Mouse (Mus musculus) c-Kit-negative CD71-positive TER-119-positive erythroid progenitor cells, embryonic 14.5 days (primary cell): ENCODE data around the gene Rras.
A peak's percentile ranks its signal among the peaks of the same experiment; 100 is the strongest.

Experiments used
- DNase-seq: peaks from one replicate; pipeline ENCODE4 v3.0.0-alpha.2; 2013; ENCODE audit warnings: low read depth, low spot score

Gene Rras

DNA sequence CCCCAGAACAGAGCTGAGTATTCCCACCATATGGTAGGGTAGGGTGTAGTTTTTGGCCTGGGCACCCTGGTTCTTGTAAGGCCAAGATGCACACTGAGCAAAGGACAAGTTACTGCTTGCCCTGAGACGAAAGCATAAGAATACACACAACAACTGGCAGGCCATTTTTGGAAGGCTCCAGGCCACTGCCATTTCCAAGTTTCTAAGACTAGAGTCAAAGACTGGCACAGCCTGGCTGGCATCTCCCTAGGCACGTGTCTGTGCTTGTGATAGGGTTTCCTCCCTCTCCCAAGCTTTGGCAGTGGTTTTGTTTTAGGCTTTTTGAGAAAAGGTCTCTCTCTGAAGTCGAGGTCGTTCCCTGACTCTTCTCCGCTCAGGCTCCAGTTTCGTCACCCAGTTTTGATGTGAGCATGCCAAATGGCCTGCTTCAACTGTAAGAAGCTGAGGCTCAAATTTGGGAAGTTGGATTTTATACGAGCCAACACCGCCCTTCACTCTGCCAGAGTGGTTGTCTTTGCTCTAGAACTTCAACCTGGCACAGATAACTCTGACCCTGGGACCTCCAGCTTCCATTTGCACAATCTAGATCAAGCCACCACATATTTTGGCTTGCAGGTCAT is 8.0 kb downstream of the Rras start:
- no peak for DNase-seq

DNA sequence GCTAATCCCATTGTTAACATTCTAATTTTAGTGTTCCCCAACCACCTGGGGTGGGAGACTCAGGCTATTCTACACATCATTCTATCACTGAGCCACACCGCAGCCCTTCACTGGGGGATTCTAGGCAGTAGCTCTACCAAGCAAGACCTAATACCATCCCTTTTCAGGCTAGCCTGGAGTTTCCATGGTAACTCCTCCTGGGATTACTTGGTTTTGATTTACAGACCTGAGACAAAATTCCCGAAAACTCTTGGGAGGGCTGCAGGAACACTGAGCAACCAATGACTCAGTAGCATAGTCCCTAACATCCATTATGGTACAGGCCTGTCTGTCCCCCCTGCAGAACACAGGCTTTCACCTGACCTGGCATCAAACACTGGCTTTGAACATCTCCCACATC is 8.5 kb downstream of the Rras start:
- no peak for DNase-seq

DNA sequence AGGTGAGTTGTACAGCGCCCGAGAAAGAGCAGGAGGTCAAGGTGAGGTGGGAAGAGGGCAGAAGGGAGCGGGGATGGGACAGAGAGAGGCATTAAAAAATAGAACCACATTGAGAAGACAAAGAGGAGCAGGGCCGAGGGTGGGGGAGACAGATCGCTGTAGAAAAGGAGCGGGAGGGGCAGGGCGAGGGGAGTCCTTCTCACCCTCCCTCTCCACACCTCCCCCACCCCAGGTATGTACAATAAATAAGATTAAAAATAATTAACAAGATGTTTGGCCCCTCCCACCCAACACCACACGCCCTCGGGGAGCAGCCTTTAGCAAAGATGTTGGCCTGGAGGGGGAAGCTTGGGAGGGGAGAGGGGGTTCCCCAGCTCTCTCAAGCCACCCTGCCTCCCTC is 10.0 kb downstream of the Rras start:
- DNase-seq = no peak

DNA sequence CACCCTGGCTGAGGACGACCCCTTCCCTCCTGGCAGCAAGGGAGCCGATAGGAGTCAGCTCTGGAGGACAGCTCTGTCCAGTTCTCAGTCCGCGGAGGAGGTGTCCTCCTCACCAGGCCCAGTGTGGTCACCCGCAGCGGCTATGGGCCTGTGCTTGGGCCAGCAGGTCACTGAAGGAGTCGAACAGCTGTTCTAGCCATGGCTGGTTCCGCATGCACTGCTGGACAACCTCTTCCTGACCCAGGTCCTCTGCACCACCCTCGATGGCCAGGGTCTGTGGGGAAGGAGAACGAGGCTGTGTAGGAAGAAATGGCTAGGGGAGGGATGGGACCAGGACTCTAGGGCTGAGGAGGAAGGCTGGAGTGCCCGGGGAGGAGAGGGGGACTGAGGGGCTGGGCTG is 10.6 kb downstream of the Rras start:
- DNase-seq = no peak

DNA sequence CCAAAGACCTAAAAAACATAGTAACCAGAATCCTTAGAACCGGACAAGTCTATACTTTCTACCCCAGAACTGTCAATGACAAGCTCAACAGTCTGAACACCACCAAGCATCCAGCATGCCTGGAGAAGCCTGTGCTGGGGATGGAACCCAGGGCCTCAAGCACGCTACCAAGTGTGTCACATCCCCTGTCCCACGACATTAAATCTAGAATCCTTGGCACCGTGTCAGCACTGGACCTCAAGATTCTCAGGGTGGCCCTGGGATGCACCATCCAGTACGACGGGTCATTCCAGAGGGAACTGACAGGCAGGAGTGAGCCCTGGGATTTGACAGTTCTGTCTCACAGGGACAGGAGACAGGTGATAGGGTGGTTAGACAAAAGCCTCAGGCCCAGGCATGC is 12.2 kb downstream of the Rras start:
- DNase-seq = no peak

DNA sequence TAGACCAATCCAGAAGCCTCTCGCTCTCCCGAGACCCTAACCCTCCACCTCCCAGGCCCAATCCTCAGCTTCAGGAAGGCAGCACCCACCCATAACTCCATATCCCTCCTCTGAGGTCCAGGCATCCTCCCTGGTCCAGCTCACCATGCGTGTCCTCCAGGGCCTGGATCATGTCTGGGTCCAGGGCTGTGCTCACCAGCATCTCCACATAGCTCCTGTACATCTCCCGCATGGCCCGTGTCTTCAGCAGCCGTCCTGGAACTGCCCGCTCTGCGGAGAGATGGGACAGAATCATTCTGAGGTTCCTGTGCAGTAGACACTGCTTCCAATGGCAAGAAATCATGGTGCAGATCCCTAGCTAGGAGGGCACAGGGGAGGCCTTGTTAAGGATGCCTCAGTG is 13.1 kb downstream of the Rras start:
- no peak for DNase-seq

DNA sequence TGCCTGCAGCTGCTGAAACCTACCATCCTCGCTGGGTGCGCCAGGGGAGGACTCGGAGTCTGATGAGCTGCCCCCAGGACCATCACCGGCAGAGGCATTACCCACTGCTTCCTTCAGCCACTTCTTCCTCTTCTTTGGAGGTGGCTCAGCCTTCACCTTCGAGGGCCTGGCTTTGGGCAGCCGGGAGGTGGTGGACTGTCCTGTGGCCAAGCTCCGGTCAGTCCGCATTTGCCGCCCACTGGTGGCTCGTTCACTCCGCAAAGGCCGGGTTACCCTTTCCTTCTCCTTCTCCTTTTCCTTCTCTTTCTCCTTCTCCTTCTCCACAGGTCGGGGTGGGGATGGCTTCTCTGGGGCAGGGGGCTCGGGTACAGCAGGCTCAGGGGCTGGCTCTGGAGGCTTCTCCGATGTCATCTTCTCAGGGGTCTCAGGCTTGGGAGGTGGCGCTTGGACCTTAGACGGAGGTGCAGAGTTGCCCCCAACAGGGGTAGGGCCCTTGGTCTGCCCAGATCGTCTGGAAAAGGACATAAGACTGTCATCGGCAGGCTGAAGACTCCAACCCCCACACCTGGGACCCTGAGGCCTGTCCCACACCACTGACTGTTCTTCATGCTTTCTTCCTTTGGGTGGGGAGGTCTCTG is 16.1 kb downstream of the Rras start:
- DNase-seq = no peak

DNA sequence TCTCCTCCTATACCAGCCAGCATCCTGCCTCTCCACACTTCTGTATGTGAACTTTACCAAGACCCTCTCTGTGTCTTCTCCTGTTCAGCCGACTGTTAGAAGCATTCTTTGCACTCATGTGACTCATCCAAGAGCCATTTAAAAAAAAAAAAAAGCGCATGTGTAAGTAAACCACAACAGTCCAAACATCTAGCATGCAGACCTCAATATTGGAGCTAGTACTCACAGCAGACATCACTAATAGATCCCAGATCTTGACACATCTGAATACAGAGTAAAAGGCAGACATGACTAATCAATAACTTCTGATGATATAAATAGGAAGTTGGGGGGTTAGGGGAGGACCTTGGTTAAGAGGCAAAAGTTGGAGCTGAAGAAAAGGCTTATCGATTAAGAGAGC is 17.9 kb downstream of the Rras start:
- no peak for DNase-seq

DNA sequence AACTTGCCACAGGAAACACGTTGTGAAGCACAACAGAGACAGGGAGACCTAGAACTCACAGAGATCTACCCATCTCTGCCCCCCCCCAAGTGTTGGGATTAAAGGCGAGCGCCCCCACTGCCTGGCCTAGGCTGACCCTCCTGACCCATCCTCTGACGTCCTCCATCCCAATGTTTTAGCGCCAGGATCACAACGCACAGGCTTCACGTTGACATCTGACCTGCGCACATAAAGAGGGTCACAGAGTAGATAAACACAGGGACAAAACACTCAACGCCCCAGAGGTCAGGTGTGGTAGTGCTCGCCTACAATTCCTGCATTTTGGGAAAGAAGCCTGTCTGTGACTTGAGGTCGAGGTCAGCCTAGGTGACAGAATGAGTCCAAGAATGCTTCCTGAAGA is 18.9 kb downstream of the Rras start:
- no peak for DNase-seq

DNA sequence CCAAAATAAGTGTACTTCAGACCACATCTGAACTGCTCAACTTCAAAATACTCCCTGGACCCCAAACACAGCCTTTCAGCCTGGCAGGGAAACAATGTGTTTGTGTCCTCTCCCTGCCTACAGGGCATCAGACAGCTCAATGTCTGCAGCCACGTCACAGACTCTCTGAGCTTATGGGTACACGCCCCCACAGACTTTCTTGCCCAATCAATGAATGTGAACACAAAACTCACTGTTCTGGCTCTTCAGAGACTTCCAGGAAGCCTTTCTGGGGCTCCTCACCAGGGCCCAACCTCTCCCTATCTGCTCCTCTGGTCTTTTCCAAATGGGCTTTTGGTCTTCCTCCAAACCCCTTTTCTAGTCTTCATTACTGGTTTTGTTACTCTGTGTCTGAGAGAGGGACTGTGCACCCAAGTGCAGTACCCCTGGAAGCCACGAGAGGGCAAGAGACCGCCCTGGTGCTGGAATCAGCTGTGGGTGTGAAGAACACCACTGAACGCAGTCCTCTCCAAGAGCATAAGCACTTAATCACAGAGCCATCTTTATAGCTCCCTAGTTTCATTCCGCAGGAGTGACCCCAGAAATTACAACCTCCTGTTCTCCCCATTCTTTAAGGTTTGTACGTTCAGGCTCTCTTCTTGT is 20.1 kb downstream of the Rras start:
- peak; percentile 42 for DNase-seq

DNA sequence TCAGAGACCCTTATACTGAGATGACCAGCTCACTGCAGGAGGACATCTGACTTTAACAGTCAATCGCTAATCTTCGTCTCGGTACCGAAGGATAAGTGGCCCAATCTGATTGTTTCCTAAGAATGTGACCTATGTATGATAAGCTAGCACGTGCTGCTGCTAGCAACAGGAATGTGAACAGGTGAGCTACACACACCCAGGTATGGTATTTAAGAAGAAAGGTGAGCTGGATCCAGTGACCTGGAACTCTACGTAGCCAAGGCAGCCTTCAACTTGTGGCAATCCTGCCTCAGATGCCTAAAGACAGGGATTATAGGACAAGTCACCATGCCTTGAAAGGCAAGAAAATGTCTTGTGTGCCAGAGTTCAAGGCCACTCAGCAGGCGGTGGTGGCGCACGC is 20.6 kb downstream of the Rras start:
- DNase-seq = no peak

DNA sequence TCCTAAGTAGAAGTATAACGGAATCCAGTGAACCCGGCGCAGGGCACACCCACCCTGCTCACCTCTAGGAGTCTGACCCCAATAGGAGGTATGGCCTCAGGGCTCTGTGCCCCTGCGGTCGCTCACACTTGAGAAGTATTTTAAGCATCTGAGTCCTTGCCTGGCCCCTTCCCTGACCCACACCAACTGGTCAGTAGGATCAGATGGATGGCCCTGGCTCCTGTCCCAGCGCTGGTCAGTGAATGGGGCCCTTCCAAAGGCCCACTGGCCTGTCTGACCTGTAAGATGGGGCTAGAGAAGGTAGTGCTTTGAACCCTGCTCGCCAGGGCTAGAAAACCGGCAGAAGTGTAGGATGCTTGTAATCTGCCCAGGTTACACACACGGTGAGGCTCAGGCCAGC is 23.1 kb downstream of the Rras start:
- DNase-seq = no peak

DNA sequence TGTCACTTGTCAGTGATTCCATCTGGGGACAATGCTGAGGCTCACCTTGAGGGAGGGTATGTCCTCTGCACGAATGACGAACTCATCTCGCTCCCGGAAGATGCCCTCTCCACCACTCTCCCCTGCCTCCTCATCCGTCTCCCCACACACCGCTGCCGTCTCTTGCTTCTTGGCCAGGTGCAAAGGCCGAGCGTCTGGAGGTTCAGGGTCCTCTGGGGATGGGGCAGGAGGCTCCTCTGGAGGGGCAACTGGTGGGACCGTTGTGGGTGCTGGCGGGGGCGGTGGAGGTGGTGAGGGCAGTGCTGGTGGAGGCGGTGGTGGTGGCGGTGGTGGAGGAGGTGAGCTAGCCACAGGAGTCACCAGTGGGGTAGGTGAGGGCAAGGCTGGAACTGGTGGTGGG is 25.5 kb downstream of the Rras start:
- no peak for DNase-seq

DNA sequence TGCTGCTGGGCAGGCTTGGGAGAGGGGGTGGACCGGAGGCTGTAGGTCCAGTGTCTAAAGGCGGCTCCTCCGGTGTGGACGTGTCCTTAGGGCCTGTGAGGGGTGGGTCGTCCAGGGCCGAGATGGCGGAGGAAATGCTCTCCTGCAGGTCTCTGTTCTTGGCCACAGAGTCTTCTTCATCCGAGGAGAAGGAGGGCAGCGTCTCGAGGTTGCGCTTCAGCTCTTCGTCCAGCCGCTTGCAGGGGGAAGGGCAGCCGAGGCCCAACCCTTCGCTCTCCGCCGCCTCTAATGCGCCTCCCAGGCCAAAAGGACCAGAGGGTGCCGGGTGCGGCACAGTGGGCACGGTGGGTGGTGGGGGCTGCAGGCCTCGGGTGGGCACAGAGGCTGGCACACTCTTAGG is 28.0 kb downstream of the Rras start:
- no peak for DNase-seq

DNA sequence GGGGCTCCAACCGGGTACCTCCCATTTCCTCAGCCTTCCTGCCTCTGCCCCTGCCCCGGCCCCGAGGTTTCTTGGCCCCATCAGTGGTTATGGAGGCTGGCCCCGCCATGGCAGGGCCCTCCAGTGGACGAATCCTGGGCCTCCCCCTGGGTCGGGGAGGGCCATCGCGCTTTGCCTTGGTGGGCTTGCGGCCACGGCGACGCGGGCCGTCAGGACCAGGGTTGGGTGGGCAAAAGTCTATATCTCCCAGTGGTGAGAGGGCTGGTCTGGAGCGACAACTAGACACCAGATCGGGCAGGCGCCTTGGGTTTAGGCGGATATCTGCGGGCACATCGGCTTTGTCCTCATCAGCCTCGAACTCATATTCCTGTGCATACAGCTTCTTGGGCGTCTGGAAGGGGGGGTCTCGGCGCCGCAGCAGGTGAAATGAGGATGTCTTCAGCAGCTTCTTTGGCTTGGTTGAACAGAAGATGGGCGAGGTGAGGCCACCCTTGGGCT is 29.1 kb downstream of the Rras start:
- no peak for DNase-seq

DNA sequence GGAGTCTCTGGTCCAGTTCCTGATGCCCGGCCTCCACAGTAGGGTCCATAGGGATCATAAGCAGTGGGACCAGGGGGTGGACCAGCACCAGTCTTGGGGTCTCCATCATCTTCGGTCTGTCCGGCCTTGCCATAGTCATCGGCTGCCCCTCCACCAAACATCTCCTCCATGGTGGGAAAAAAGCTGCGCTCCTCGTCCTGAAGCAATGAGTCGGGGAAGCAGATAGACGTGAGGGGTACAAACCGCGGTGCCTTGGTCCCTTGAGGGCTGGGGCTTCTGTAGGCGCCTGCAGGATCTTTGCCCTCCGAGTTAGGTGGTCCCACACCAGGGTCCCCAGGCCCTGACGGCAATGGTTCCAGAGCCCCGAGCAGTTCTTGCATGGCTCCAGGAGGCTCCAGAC is 29.7 kb downstream of the Rras start:
- DNase-seq = no peak

DNA sequence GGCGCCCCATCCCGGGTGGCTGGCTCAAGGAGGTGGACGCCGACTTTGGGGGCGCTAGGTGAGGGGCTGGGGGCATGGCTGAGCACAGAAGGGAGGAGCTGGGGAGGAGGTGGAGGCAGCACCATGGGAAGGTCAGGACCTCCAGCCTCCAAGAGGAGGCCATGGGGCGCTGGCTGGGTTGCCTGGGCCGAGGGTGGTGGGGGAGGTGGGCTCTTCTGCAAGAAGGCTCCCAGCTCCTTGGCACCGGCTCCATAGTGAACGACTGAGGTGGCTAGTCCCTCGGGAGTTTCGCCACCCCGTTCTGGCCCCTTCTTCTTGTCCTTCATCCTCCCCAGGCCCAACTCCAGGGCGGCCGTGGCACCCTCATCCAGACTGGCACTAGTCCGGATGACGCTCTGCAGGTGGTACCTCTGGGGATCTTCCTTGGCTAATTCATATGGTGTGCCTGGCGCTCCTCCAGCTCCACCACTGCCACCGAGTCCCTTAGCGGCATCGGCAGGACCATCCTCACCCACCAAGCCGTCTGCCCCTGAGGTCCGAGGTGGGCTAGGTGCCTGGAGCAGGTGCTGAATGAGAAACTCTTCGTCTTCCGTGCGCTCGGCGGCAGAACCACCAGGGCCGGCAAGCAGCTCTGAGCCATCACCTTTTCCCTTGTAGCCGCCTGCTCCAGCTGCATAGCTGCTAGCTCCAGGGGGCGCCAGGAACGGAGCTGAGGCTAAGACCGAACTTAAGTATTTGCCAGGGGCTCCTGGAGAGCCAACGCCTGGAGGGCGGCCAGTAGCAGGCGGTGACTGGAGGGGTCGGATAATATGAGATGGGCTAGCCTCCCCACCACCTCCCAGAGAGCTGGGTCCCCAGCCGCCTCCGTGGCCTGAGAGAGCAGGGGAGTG is 30.5 kb downstream of the Rras start:
- DNase-seq = no peak

DNA sequence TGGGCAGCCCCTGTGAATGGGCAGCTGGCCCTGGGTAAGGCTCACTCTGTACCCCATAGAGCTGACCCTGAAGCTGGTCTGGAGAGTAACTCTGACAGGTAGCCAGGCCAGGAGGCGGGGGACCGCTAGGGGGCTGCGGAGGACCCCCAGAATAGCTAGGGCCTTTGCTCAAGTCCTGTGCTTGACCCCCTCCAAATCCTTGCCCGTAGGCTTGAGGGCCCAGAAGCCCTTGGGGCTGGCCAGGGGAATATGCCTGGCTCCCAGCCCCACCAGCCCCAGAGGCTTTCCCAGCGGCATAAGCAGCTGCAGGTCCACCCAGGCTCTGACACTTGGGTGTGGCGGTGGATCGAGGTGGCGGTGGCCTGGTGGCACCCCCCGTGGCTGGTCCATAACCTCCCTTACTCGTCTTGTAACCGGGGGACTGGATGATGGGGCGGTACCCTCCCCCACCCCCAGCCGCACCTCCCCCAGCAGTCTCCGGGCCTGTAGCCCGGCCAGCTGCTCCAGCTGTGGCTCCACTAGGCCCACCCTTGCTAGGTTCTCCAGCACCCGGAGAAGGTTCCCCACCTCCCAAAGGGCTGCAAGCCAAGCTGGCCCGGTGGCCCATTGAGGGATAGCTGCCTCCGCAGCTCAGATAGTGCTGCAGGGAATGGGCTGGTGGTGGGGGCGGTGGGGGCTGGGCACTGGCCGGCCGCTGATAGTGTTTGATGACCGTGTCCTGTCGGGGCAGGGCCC is 31.3 kb downstream of the Rras start:
- no peak for DNase-seq

DNA sequence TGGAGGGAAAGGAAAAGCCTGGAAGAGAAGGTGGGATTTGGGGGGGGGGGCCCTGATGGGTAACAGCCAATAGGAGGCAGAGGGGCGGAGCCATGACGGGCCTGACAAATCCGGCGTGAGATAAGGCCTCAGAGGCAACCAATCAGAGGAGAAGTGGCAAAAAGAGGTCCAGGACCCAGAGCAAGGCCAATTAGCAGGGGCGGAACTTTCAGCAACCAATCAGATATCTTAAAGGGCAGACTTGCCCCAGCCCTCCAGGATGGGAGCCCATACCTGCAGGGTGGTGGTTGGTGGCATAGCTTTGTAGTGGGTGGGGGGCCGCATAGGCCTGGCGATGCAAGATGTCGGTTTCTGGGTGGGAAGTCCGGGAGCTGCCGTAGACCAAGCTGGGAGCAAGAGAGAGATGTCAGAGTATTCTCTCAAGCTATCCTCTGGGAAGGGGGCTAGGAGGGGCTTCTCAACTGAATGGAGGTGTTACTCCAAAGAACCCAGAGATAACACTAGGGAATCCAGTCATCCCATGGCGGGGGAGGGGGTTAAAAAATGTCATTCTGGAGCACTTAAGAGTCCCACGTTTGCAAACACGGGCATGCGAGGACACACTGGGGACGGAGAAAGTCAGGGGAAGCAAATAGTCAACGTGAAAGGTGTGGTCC is 33.3 kb downstream of the Rras start:
- no peak for DNase-seq

DNA sequence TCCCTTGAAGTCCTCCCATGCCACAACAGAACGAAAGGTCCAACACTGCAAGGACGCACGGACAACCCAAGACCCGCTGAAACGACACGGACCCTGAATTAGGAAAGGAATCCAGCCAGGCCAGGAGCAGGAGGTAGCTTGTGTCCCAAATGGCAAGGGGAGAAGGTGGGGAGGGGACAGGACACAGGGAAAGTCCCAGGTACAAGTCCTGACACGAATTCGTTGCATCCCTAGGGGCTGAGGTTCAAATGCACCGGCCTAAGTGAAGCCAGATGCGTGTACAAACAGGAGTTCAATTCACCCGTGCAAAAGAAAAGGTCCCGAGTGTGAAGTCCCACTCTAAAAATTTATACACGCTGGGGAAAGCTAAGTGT is 33.8 kb downstream of the Rras start:
- no peak for DNase-seq

DNA sequence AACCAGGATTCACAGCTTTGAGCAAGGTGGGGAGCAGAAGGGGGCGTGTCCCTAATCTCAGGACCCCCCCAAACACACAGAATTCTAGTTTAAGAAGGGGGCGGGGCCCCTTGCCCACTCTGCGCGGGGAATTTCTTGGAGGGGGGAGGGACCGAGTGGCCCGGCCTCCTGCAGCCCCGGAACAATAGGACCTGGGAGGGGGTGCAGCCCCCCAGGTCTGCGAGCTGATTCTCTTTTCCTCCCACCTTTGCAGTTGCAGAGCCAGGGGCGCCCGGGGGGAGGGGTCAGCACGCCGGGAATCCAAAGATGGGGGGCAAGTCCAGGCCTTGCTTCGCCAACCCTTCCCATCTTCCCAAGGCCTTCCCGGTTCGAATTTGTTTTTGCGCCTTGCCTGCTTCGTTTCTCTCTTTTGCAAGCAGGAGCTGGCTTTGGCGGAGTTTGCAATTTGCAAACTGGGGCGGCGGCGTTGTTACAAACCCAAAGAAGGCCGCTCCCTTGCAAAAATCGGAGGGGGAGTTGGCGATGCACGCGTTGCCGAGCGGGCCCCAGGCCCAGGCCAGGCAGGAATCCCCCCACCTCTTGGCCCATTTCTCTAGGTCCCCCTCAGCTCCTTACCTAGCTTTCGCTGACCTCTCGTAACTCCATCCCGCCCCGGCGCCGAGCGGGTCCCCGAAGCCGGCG is 34.6 kb downstream of the Rras start:
- no peak for DNase-seq
